ENCODE assay signal across 9 mouse cellular contexts in the genomic region with DNA sequence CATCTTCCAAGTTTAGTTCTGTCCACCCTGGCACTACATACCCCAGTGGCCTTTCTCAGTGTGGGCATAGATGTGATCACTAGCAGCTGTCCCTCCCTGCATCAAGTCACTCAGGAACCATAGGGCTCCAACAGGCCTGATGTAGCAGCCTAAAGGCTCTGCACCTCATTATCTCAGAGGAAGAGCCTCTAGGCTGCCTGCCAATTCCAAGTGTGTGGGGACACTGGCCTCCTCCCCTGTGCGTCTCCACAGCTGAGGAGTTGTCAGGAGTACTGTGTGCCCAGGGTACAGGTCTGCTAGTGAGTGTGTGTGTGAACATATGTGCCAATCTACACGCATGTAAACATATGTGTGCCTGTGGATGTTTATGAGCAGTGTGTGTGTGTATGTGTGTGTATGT. TPM values are rescaled to one million over a fixed set of nuclear protein-coding genes. Genes with fewer than 3 reads are reported as not detected.
DNase-seq lines count a peak whose midpoint lies in the region; ATAC-seq lines count a peak whose summit lies in the region.
"Had no signal": no experiment of that assay in that cellular context is flagged by ENCODE, and none has a peak within 500 bp of the region (broad histone marks: within the 10 kb centered on the region; RNA-seq: fewer than 3 reads in every experiment).

No protein-coding gene starts in this region.

- H3K4me1 ChIP-seq in hindbrain, embryonic 15.5 days (replicated peaks), result 0 out of 2 replicates have a peak, but pooled peaks cover 8% of the 10 kb centered on the region
- no peaks in the 10 kb centered on the region for H3K4me1 ChIP-seq in kidney, embryonic 14.5 days (ENCODE audit: control insufficient read depth, insufficient read depth, low read length)

- H3K36me3 ChIP-seq in hindbrain, embryonic 15.5 days, result no peaks in the 10 kb centered on the region
- H3K36me3 ChIP-seq in kidney, embryonic 14.5 days (ENCODE audit: control insufficient read depth, insufficient read depth, low read length), result no peaks in the 10 kb centered on the region

- H3K4me3 ChIP-seq in hindbrain, embryonic 15.5 days, result no peak overlapping the region
- H3K4me3 ChIP-seq in kidney, embryonic 14.5 days (ENCODE audit: low read length), result no peak overlapping the region

- no peak overlapping the region for H3K9ac ChIP-seq in hindbrain, embryonic 15.5 days
- H3K9ac ChIP-seq in kidney, embryonic 14.5 days (ENCODE audit: low read depth, low read length), result no peak overlapping the region

- no peaks in the 10 kb centered on the region for H3K9me3 ChIP-seq in hindbrain, embryonic 15.5 days
- H3K9me3 ChIP-seq in kidney, embryonic 14.5 days (ENCODE audit: control insufficient read depth, low read length), result no peaks in the 10 kb centered on the region

- DNase-seq in heart, adult 11 months, result peak; percentile 93
- no peak for DNase-seq in heart, adult 8-10 months (ENCODE audit: low spot score)
- DNase-seq in 416B (ENCODE audit: low read depth), result peak; percentile 25
- no peak for DNase-seq in embryo, embryonic 10 days (ENCODE audit: low spot score)
- no peak for DNase-seq in cerebellum, adult 11-12 months
- DNase-seq: kidney, adult 8-10 months had no signal

- WGBS in hindbrain, embryonic 15.5 days, result 66% methylated on average over 2 of the region's 2 CpGs
- WGBS in kidney, embryonic 14.5 days, result 77% methylated on average over 2 of the region's 2 CpGs

- ATAC-seq in common myeloid progenitor, adult 5-6 weeks (replicated peaks; ENCODE audit: low read depth, poor library complexity, severe bottlenecking), result peak; percentile 88
- peak; percentile 14; the same call in 1 of the 2 replicates for ATAC-seq in hindbrain, embryonic 15.5 days (ENCODE audit: low FRiP score, low read depth)
- no peak for ATAC-seq in kidney, embryonic 14.5 days (ENCODE audit: low FRiP score, low TSS enrichment)

- H3K27ac ChIP-seq in hindbrain, embryonic 15.5 days (replicated peaks), result no peak overlapping the region
- no peak overlapping the region for H3K27ac ChIP-seq in kidney, embryonic 14.5 days (ENCODE audit: low read depth, low read length)

- H3K4me2 ChIP-seq in hindbrain, embryonic 15.5 days, result no peak overlapping the region
- H3K4me2 ChIP-seq in kidney, embryonic 14.5 days (replicated peaks; ENCODE audit: low read depth, low read length), result no peak overlapping the region

- no peaks in the 10 kb centered on the region for H3K27me3 ChIP-seq in hindbrain, embryonic 15.5 days
- no peaks in the 10 kb centered on the region for H3K27me3 ChIP-seq in kidney, embryonic 14.5 days (ENCODE audit: control insufficient read depth, insufficient read depth, low read length)

RNA-seq across cellular contexts. Expression of a gene that starts 56.6 kb away (rescaled TPM):
- total RNA-seq in heart, adult 8-10 months (2022), result under 1 TPM; 0.23 to 1.00 (median 0.64) TPM
- not detected in 2 replicates for total RNA-seq in common myeloid progenitor, adult 5-6 weeks (2017)
- polyA plus RNA-seq in hindbrain, embryonic 15.5 days (2015; fragmentation: Nextera tagmentation; extraction: Ambion mirVana), result 3.2 and 3.4 TPM in 2 replicates
- 1.1 and 1.2 TPM in 2 replicates for polyA plus RNA-seq in kidney, embryonic 14.5 days (2014; fragmentation: Nextera tagmentation; extraction: Ambion mirVana)

Comparison
In these comparisons a context has a peak if more than half of its experiments do, and no peak if none do; other contexts are left out.
1. DNase-seq: peak in heart, adult 11 months (single experiment) and 416B (single experiment); none in heart, adult 8-10 months (single experiment), embryo, embryonic 10 days (single experiment) and cerebellum, adult 11-12 months (single experiment).